Mouse (Mus musculus) liver, embryonic 14.5 days (tissue): Measurements from ENCODE around the gene Iqgap2. TPM values are rescaled to one million over a fixed set of nuclear protein-coding genes. Genes with fewer than 3 reads are reported as not detected.

Experiments
- ATAC-seq: fragments of 200-750 bp; cut with Nextera tagmentation; 2 replicates; pipeline ENCODE4 v1.8.0; 2017; ENCODE audit warnings: moderate number of reproducible peaks, mild to moderate bottlenecking, moderate library complexity; ENCODE audit not compliant: insufficient read depth
- DNase-seq, 3 experiments: peaks; one replicate each; pipeline ENCODE4 v3.0.0-alpha.2; 2012 to 2013; ENCODE audit warnings: low read depth in 3 of 3, low spot score in 3 of 3
- H3K27ac ChIP-seq: fragments of 300-500 bp; sonication (generic); 2 replicates; pipeline ENCODE4 v1.5.1; 2014; ENCODE audit warnings: moderate library complexity, mild to moderate bottlenecking, control low read depth, inconsistent platforms
- H3K27me3 ChIP-seq: fragments of 300-500 bp; sonication (generic); 2 replicates; pipeline ENCODE4 v1.6.1; 2014; ENCODE audit warnings: mild to moderate bottlenecking, low read length, moderate library complexity; ENCODE audit not compliant: control insufficient read depth, insufficient read depth
- H3K36me3 ChIP-seq: fragments of 300-500 bp; sonication (generic); replicated peaks from 2 replicates; pipeline ENCODE4 v1.6.1; 2014; ENCODE audit warnings: low read depth; ENCODE audit not compliant: control insufficient read depth, insufficient read depth
- H3K4me1 ChIP-seq, 2 experiments: fragments of 200-500 bp in 1 of 2; fragments of 300-500 bp in 1 of 2; sonication (generic) in 1 of 2; replicated peaks; 2 replicates each; pipeline ENCODE4 v1.6.1; 2012 to 2014; ENCODE audit warnings: antibody characterized with exemption in 1 of 2, inconsistent platforms in 1 of 2, low read length in 1 of 2; ENCODE audit not compliant: control insufficient read depth in 2 of 2, insufficient read depth in 2 of 2
- H3K4me2 ChIP-seq: fragments of 300-500 bp; sonication (generic); 2 replicates; pipeline ENCODE4 v1.6.1; 2014; ENCODE audit warnings: low read depth, mild to moderate bottlenecking, control low read depth, moderate library complexity
- H3K4me3 ChIP-seq, 2 experiments: fragments of 200-500 bp in 1 of 2; fragments of 300-500 bp in 1 of 2; sonication (generic) in 1 of 2; 2 replicates each; pipeline ENCODE4 v1.5.1; 2012 to 2014; ENCODE audit warnings: low read depth in 2 of 2, low read length in 2 of 2, mild to moderate bottlenecking in 2 of 2, control low read depth in 1 of 2, inconsistent platforms in 1 of 2, moderate library complexity in 1 of 2; ENCODE audit not compliant: insufficient read depth in 1 of 2
- H3K9ac ChIP-seq: fragments of 300-500 bp; sonication (generic); replicated peaks from 2 replicates; pipeline ENCODE4 v1.6.1; 2014; ENCODE audit warnings: mild to moderate bottlenecking, control low read depth, moderate library complexity
- H3K9me3 ChIP-seq: fragments of 300-500 bp; sonication (generic); 2 replicates; pipeline ENCODE4 v1.6.1; 2016; ENCODE audit warnings: low read length, mixed read lengths; ENCODE audit not compliant: control insufficient read depth
- CTCF ChIP-seq: IDR thresholded peaks from 2 replicates; pipeline ENCODE4 v1.5.1; 2016; ENCODE audit warnings: antibody characterized with exemption, low read depth, control low read depth
- EP300 ChIP-seq: IDR thresholded peaks from 2 replicates; pipeline ENCODE4 v1.6.1; 2016; ENCODE audit warnings: antibody characterized with exemption, low read depth
- WGBS: fragments of 180-500 bp; shearing (Covaris S2); extraction: QIAGEN DNeasy Blood & Tissue Kit; methylation state at CpG from one replicate; pipeline ENCODE4 v1.1.7; 2014; ENCODE audit not compliant: insufficient replicate concordance; 5-methylcytosine and 5-hydroxymethylcytosine counted together
- polyA plus RNA-seq, 2 experiments: library from polyadenylated mRNA; depleted of rRNA in 1 of 2; stranded (reverse) in 1 of 2; unstranded in 1 of 2; fragments of >200 nt; fragmentation: Nextera tagmentation in 1 of 2; extraction: Ambion mirVana in 1 of 2; gene quantifications; 2 replicates each; pipeline versions ENCODE4 v1.2.1 to v1.2.3; 2012 to 2014

The Iqgap2 gene
- polyA plus RNA-seq, 2 experiments, result 10.8 to 11.8 TPM

GRCm38 (mm10) chr13:95790883-95791282 lies 100.8 kb downstream of the Iqgap2 start:
- H3K36me3 ChIP-seq, result no peaks in the 10 kb centered on the region
- no peak overlapping the region for H3K4me2 ChIP-seq
- H3K27me3 ChIP-seq, result no peaks in the 10 kb centered on the region
- 28% methylated on average over 6 of the region's 6 CpGs for WGBS
- H3K9me3 ChIP-seq, result no peaks in the 10 kb centered on the region
- H3K27ac ChIP-seq, result no peak overlapping the region
- TF ChIP-seq CTCF (no peak), EP300 (no peak)
- ATAC-seq, result no peak
- no peak overlapping the region for H3K9ac ChIP-seq
- no peak for DNase-seq
- H3K4me1 ChIP-seq, result peaks cover 4 to 31% of the 10 kb centered on the region in 2 experiments; a peak in 2 of 4 replicates
- H3K4me3 ChIP-seq, result no peak overlapping the region

GRCm38 (mm10) chr13:95788631-95789376 lies 102.9 kb downstream of the Iqgap2 start:
- Histone ChIP-seq H3K9me3 (no peaks in the 10 kb centered on the region), H3K9ac (no peak overlapping the region), H3K27me3 (no peaks in the 10 kb centered on the region), H3K4me2 (peak overlapping the region; percentile 20; the same call in 1 of the 2 replicates), H3K4me3 (no peak overlapping the region), H3K36me3 (no peaks in the 10 kb centered on the region), H3K4me1 (peaks cover 4 to 31% of the 10 kb centered on the region in 2 experiments; a peak in 2 of 4 replicates), H3K27ac (no peak overlapping the region)
- TF ChIP-seq EP300, result no peak
- no peak for TF ChIP-seq CTCF
- DNase-seq (no peak), ATAC-seq (no peak)
- WGBS, result 23% methylated on average over 10 of the region's 10 CpGs

- ATAC-seq (no peak), DNase-seq (no peak)
- peaks cover 3 to 22% of the 10 kb centered on the region in 2 experiments; a peak in 3 of 4 replicates for H3K4me1 ChIP-seq
- no peaks in the 10 kb centered on the region for H3K27me3 ChIP-seq
- H3K4me3 ChIP-seq, result no peak overlapping the region
- no peak overlapping the region for H3K9ac ChIP-seq
- 0 out of 2 replicates have a peak overlapping the region, but pooled peaks have one; percentile 15 for H3K4me2 ChIP-seq
- no peaks in the 10 kb centered on the region for H3K9me3 ChIP-seq
- no peak for TF ChIP-seq EP300
- TF ChIP-seq CTCF, result no peak
- 38% methylated on average over 2 of the region's 2 CpGs for WGBS
- no peaks in the 10 kb centered on the region for H3K36me3 ChIP-seq
- no peak overlapping the region for H3K27ac ChIP-seq
Measured at GRCm38 (mm10) chr13:95782969-95783332, 108.8 kb downstream of the Iqgap2 start.

GRCm38 (mm10) chr13:95782311-95782968 lies 109.3 kb downstream of the Iqgap2 start:
- ATAC-seq, result no peak

GRCm38 (mm10) chr13:95780038-95780437 lies 111.7 kb downstream of the Iqgap2 start:
- Histone ChIP-seq H3K9me3 (no peaks in the 10 kb centered on the region), H3K4me3 (no peak overlapping the region), H3K27me3 (no peaks in the 10 kb centered on the region), H3K9ac (no peak overlapping the region), H3K36me3 (no peaks in the 10 kb centered on the region), H3K4me1 (peaks cover 3 to 20% of the 10 kb centered on the region in 2 experiments; a peak in 3 of 4 replicates), H3K27ac (no peak overlapping the region), H3K4me2 (no peak overlapping the region)
- 63% methylated on average over 7 of the region's 7 CpGs for WGBS
- no peak for ATAC-seq
- DNase-seq, result no peak
- no peak for TF ChIP-seq CTCF
- no peak for TF ChIP-seq EP300

More at GRCm38 (mm10) chr13:95782311-95782968, 109.3 kb downstream of the Iqgap2 start:
- H3K27me3 ChIP-seq, result no peaks in the 10 kb centered on the region
- DNase-seq, result no peak
- H3K9ac ChIP-seq, result no peak overlapping the region
- H3K36me3 ChIP-seq, result no peaks in the 10 kb centered on the region
- peaks cover 3 to 22% of the 10 kb centered on the region in 2 experiments; a peak in 3 of 4 replicates for H3K4me1 ChIP-seq
- no peak for TF ChIP-seq EP300
- TF ChIP-seq CTCF, result no peak
- no peak overlapping the region for H3K27ac ChIP-seq
- WGBS, result 60% methylated on average over 15 of the region's 15 CpGs
- H3K4me2 ChIP-seq, result 0 out of 2 replicates have a peak overlapping the region, but pooled peaks have one; percentile 15
- no peak overlapping the region for H3K4me3 ChIP-seq
- no peaks in the 10 kb centered on the region for H3K9me3 ChIP-seq
